Mouse (Mus musculus): ENCODE results near the gene Syn3. TPM values are rescaled to one million over a fixed set of nuclear protein-coding genes. Genes with fewer than 3 reads are reported as not detected.

Gene Syn3
- polyA plus RNA-seq, 2 experiments = 0.11 to 0.14 TPM

DNA sequence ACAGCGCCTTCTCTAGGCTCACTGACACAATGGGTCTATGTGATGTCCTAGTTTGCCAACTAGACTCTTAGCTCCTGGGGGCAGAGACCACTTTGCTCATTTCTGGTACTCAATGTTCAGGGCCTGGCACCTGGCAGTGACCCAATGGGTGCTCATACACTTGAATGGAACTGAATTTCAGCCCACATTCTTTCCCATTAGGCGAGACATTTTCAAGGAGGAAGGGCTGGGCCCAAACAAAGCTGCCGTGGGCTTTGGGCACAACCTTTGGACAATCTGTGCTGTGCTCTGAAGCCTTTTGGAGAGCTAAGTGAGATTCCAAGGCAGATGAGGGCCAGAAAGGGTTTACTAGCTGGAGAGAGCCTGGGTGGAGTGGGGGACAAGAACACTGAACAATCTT lies 239.7 kb downstream of the Syn3 start:
- H3K36me3 ChIP-seq (replicated peaks; ENCODE audit: control insufficient read depth, insufficient read depth, low read depth) = no peaks in the 10 kb centered on the region
- H3K4me3 ChIP-seq (ENCODE audit: insufficient read depth in 1 of 2, low read depth in 2 of 2, low read length in 2 of 2) = no peak overlapping the region
- no peak overlapping the region for H3K27ac ChIP-seq
- no peak for DNase-seq (ENCODE audit: low read depth in 3 of 3, low spot score in 3 of 3)
- TF ChIP-seq CTCF (IDR thresholded peaks at IDR 0.05; ENCODE audit: low read depth) = no peak
- TF ChIP-seq EP300 (IDR thresholded peaks at IDR 0.05; ENCODE audit: low read depth) = no peak
- no peak overlapping the region for H3K4me2 ChIP-seq (ENCODE audit: low read depth)
- no peaks in the 10 kb centered on the region for H3K4me1 ChIP-seq (replicated peaks; ENCODE audit: control insufficient read depth in 2 of 2, insufficient read depth in 2 of 2, low read length in 1 of 2)
- no peaks in the 10 kb centered on the region for H3K9me3 ChIP-seq (ENCODE audit: control insufficient read depth, low read length)
- ATAC-seq (ENCODE audit: insufficient read depth) = no peak
- no peaks in the 10 kb centered on the region for H3K27me3 ChIP-seq (ENCODE audit: control insufficient read depth, insufficient read depth, low read length)
- no peak overlapping the region for H3K9ac ChIP-seq (replicated peaks)
- WGBS (ENCODE audit: insufficient replicate concordance) = 50% methylated on average over 3 of the region's 3 CpGs

DNA sequence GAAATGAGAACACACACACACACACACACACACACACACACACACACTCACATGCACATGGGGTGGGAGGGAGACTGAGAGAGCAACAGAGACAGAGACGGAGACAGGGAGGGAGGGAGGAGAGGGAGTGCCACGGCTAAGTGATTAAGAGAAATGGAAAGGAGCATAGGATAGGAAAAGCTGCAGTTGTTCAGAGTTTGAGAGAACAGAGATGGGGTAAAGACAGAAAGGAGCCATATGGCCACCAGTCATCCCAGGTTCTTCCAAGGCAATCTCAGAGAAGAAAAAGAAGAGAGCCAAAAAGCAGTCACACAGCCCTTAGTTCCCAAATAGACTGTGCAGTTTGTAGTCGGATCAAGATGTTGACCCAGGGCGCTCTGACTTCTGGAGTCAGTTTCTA lies 240.7 kb downstream of the Syn3 start:
- no peak for ATAC-seq (ENCODE audit: insufficient read depth)
- H3K9ac ChIP-seq (replicated peaks) = no peak overlapping the region
- H3K36me3 ChIP-seq (replicated peaks; ENCODE audit: control insufficient read depth, insufficient read depth, low read depth) = no peaks in the 10 kb centered on the region
- 61% methylated on average over 4 of the region's 4 CpGs for WGBS (ENCODE audit: insufficient replicate concordance)
- no peak overlapping the region for H3K4me3 ChIP-seq (ENCODE audit: insufficient read depth in 1 of 2, low read depth in 2 of 2, low read length in 2 of 2)
- no peak for DNase-seq (ENCODE audit: low read depth in 3 of 3, low spot score in 3 of 3)
- H3K4me2 ChIP-seq (ENCODE audit: low read depth) = no peak overlapping the region
- no peak overlapping the region for H3K27ac ChIP-seq
- no peaks in the 10 kb centered on the region for H3K27me3 ChIP-seq (ENCODE audit: control insufficient read depth, insufficient read depth, low read length)
- H3K9me3 ChIP-seq (ENCODE audit: control insufficient read depth, low read length) = no peaks in the 10 kb centered on the region
- H3K4me1 ChIP-seq (replicated peaks; ENCODE audit: control insufficient read depth in 2 of 2, insufficient read depth in 2 of 2, low read length in 1 of 2) = no peaks in the 10 kb centered on the region
- no peak for TF ChIP-seq CTCF (IDR thresholded peaks at IDR 0.05; ENCODE audit: low read depth)
- TF ChIP-seq EP300 (IDR thresholded peaks at IDR 0.05; ENCODE audit: low read depth) = no peak

DNA sequence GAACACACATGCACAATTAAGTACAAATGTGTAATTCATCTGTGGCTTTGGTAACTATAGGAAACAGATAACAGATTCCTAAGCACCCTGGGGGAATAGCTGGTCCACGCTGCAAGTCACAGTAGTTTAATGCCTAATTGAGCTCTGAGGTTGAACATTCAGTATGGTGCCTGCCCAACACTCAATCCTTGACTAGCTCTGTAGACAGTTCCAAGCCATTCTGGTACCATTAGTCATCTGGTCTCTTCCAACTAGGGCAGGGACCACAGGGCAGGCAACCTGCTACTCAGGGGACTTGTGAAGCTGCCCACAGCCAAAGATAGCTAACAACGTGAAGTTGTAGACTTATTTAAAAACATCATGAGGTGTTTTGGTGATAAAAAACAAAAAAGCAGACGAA lies 241.7 kb downstream of the Syn3 start:
- DNase-seq (ENCODE audit: low read depth in 3 of 3, low spot score in 3 of 3) (no peak), ATAC-seq (ENCODE audit: insufficient read depth) (no peak)
- no peak overlapping the region for H3K9ac ChIP-seq (replicated peaks)
- TF ChIP-seq EP300 (IDR thresholded peaks at IDR 0.05; ENCODE audit: low read depth) = no peak
- no peak overlapping the region for H3K4me3 ChIP-seq (ENCODE audit: insufficient read depth in 1 of 2, low read depth in 2 of 2, low read length in 2 of 2)
- 43% methylated on average over 3 of the region's 3 CpGs for WGBS (ENCODE audit: insufficient replicate concordance)
- H3K4me2 ChIP-seq (ENCODE audit: low read depth) = no peak overlapping the region
- H3K9me3 ChIP-seq (ENCODE audit: control insufficient read depth, low read length) = no peaks in the 10 kb centered on the region
- H3K36me3 ChIP-seq (replicated peaks; ENCODE audit: control insufficient read depth, insufficient read depth, low read depth) = no peaks in the 10 kb centered on the region
- no peaks in the 10 kb centered on the region for H3K4me1 ChIP-seq (replicated peaks; ENCODE audit: control insufficient read depth in 2 of 2, insufficient read depth in 2 of 2, low read length in 1 of 2)
- H3K27ac ChIP-seq = no peak overlapping the region
- no peaks in the 10 kb centered on the region for H3K27me3 ChIP-seq (ENCODE audit: control insufficient read depth, insufficient read depth, low read length)

DNA sequence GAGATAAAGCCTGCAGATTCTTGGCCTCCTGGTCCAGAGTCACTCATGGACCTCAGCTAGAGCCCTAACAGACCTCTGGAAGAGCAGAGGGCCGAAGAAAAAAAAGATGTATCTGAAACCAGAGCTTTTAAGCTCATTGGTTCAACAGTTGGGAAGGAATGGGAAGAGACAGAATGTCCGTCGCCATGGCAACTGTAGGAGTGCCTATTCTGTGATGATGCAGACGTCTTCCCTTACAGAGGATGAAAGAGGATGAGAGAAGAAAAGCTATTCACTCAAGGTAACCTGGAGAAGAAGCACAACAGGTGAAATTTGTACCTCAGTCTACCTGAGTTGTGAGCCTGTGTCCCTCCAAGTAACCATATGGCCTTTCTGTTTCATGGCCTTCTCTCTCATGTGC lies 242.5 kb downstream of the Syn3 start:
- H3K9ac ChIP-seq (replicated peaks) = no peak overlapping the region
- no peaks in the 10 kb centered on the region for H3K27me3 ChIP-seq (ENCODE audit: control insufficient read depth, insufficient read depth, low read length)
- TF ChIP-seq CTCF (IDR thresholded peaks at IDR 0.05; ENCODE audit: low read depth) (no peak), EP300 (IDR thresholded peaks at IDR 0.05; ENCODE audit: low read depth) (no peak)
- H3K9me3 ChIP-seq (ENCODE audit: control insufficient read depth, low read length) = no peaks in the 10 kb centered on the region
- no peak overlapping the region for H3K4me3 ChIP-seq (ENCODE audit: insufficient read depth in 1 of 2, low read depth in 2 of 2, low read length in 2 of 2)
- no peak for ATAC-seq (ENCODE audit: insufficient read depth)
- H3K4me2 ChIP-seq (ENCODE audit: low read depth) = no peak overlapping the region
- 45% methylated on average over 4 of the region's 4 CpGs for WGBS (ENCODE audit: insufficient replicate concordance)
- H3K27ac ChIP-seq = no peak overlapping the region
- no peaks in the 10 kb centered on the region for H3K4me1 ChIP-seq (replicated peaks; ENCODE audit: control insufficient read depth in 2 of 2, insufficient read depth in 2 of 2, low read length in 1 of 2)
- no peak for DNase-seq (ENCODE audit: low read depth in 3 of 3, low spot score in 3 of 3)
- H3K36me3 ChIP-seq (replicated peaks; ENCODE audit: control insufficient read depth, insufficient read depth, low read depth) = no peaks in the 10 kb centered on the region

DNA sequence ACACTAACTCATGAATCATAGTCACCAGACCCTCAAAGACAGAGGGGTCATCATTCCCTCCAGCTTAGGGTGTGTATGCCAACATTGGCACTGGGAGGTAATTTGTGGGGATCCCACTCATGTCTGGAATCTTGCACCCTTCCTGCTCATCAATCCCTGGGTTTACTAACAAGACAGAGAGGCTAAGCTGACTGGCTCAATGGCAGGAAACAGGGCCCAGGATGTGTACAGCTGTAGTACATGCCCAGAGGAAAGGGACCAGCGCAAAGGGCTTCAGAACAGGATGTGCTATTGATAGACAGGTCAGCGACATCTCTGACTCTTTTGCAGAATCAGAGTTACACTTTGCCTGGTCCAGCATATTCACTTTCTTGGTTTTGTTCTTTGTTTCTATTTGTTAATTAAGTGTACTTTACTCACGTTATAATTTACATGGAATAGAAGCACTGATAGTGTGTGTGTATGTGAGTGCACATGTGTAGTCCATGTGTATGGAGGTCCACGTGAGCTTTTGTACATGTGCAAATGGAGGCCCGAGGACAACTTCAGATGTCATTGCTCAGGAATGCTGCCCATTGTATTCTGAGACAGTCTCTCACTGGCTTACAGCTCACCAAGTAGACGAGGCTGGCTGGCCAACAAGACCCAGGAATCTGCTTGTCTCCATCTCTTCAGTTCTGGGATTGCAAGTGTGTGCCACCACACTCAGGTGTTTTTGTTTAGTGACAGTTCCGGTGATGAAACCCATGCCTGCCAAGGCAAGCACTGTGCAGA lies 248.4 kb downstream of the Syn3 start:
- no peaks in the 10 kb centered on the region for H3K4me1 ChIP-seq (replicated peaks; ENCODE audit: control insufficient read depth in 2 of 2, insufficient read depth in 2 of 2, low read length in 1 of 2)
- WGBS (ENCODE audit: insufficient replicate concordance) = 45% methylated on average over 7 of the region's 7 CpGs
- DNase-seq (ENCODE audit: low read depth in 3 of 3, low spot score in 3 of 3) (no peak), ATAC-seq (ENCODE audit: insufficient read depth) (no peak)
- H3K36me3 ChIP-seq (replicated peaks; ENCODE audit: control insufficient read depth, insufficient read depth, low read depth) = no peaks in the 10 kb centered on the region
- no peak overlapping the region for H3K4me3 ChIP-seq (ENCODE audit: insufficient read depth in 1 of 2, low read depth in 2 of 2, low read length in 2 of 2)
- H3K9me3 ChIP-seq (ENCODE audit: control insufficient read depth, low read length) = no peaks in the 10 kb centered on the region
- H3K27me3 ChIP-seq (ENCODE audit: control insufficient read depth, insufficient read depth, low read length) = no peaks in the 10 kb centered on the region
- no peak overlapping the region for H3K4me2 ChIP-seq (ENCODE audit: low read depth)
- no peak for TF ChIP-seq CTCF (IDR thresholded peaks at IDR 0.05; ENCODE audit: low read depth)
- no peak overlapping the region for H3K9ac ChIP-seq (replicated peaks)
- H3K27ac ChIP-seq = no peak overlapping the region
